Mouse (Mus musculus) heart, embryonic 11.5 days (tissue): ENCODE measurements around the gene Ngdn. TPM values are rescaled to one million over a fixed set of nuclear protein-coding genes. Genes with fewer than 3 reads are reported as not detected.
"Not testable (repeated sequence)": the region's sequence is repeated elsewhere in the genome, so short reads cannot be mapped to it uniquely, and the experiment has no call there.

Experiments
- ATAC-seq: fragments of 200-750 bp; cut with Nextera tagmentation; replicated peaks from 2 replicates; pipeline ENCODE4 v1.8.0; 2017; ENCODE audit warnings: moderate library complexity; ENCODE audit not compliant: insufficient number of reproducible peaks, low FRiP score, low TSS enrichment
- H3K27ac ChIP-seq: fragments of 300-500 bp; sonication (generic); 2 replicates; pipeline ENCODE4 v1.5.1; 2014; ENCODE audit warnings: mild to moderate bottlenecking, low read depth, low read length
- H3K27me3 ChIP-seq: fragments of 300-500 bp; sonication (generic); 2 replicates; pipeline ENCODE4 v1.6.1; 2014; ENCODE audit warnings: mild to moderate bottlenecking, low read length, mixed read lengths; ENCODE audit not compliant: control insufficient read depth, insufficient read depth
- H3K36me3 ChIP-seq: fragments of 300-500 bp; sonication (generic); 2 replicates; pipeline ENCODE4 v1.6.1; 2014; ENCODE audit warnings: mild to moderate bottlenecking, low read length, moderate library complexity, mixed read lengths; ENCODE audit not compliant: control insufficient read depth, insufficient read depth
- H3K4me1 ChIP-seq: fragments of 300-500 bp; sonication (generic); 2 replicates; pipeline ENCODE4 v1.6.1; 2014; ENCODE audit warnings: low read length; ENCODE audit not compliant: control insufficient read depth, insufficient read depth
- H3K4me2 ChIP-seq: fragments of 300-500 bp; sonication (generic); 2 replicates; pipeline ENCODE4 v1.6.1; 2014; ENCODE audit warnings: mild to moderate bottlenecking, moderate library complexity
- H3K4me3 ChIP-seq: fragments of 300-500 bp; sonication (generic); 2 replicates; pipeline ENCODE4 v1.5.1; 2014; ENCODE audit warnings: low read depth, low read length
- H3K9ac ChIP-seq: fragments of 300-500 bp; sonication (generic); 2 replicates; pipeline ENCODE4 v1.6.1; 2014; ENCODE audit warnings: mild to moderate bottlenecking, low read depth, low read length, moderate library complexity
- H3K9me3 ChIP-seq: fragments of 300-500 bp; sonication (generic); replicated peaks from 2 replicates; pipeline ENCODE4 v1.6.1; 2016; ENCODE audit warnings: low read length; ENCODE audit not compliant: control insufficient read depth
- WGBS: fragments of 180-500 bp; shearing (Covaris S2); extraction: QIAGEN DNeasy Blood & Tissue Kit; methylation state at CpG from one replicate; pipeline ENCODE4 v1.1.7; 2014; ENCODE audit not compliant: insufficient replicate concordance; 5-methylcytosine and 5-hydroxymethylcytosine counted together
- polyA plus RNA-seq: library from polyadenylated mRNA; unstranded; fragments of >200 nt; fragmentation: Nextera tagmentation; extraction: Ambion mirVana; gene quantifications from 2 replicates; pipeline ENCODE4 v1.2.1, GENCODE M21; 2014

Ngdn gene
- polyA plus RNA-seq, 1 experiment from 2014 or later, result 60.3 TPM

- Histone ChIP-seq H3K36me3 (no peaks in the 10 kb centered on the region; the same call in 1 of the 2 replicates), H3K9ac (peak overlapping the region; percentile 59), H3K4me2 (peak overlapping the region; percentile 70), H3K27ac (peak overlapping the region; percentile 99), H3K4me3 (peak overlapping the region; percentile 46; the same call in 1 of the 2 replicates), H3K4me1 (peaks cover 20% of the 10 kb centered on the region), H3K9me3 (no peaks in the 10 kb centered on the region), H3K27me3 (peaks cover 7% of the 10 kb centered on the region; the same call in 1 of the 2 replicates)
- ATAC-seq, result no peak
Measured at GRCm38 (mm10) chr14:54994869-54995186, 20.4 kb upstream of the Ngdn start.

GRCm38 (mm10) chr14:54995457-54996138 is 19.7 kb upstream of the Ngdn start:
- peak overlapping the region; percentile 59 for H3K9ac ChIP-seq
- peak overlapping the region; percentile 18; the same call in 1 of the 2 replicates for H3K4me3 ChIP-seq
- H3K27ac ChIP-seq, result peak overlapping the region; percentile 99
- H3K9me3 ChIP-seq, result no peaks in the 10 kb centered on the region
- peak overlapping the region; percentile 70 for H3K4me2 ChIP-seq
- H3K27me3 ChIP-seq, result peaks cover 7% of the 10 kb centered on the region; the same call in 1 of the 2 replicates
- 35% methylated on average over 14 of the region's 14 CpGs for WGBS
- H3K4me1 ChIP-seq, result peaks cover 21% of the 10 kb centered on the region
- no peak for ATAC-seq
- H3K36me3 ChIP-seq, result no peaks in the 10 kb centered on the region

DNA sequence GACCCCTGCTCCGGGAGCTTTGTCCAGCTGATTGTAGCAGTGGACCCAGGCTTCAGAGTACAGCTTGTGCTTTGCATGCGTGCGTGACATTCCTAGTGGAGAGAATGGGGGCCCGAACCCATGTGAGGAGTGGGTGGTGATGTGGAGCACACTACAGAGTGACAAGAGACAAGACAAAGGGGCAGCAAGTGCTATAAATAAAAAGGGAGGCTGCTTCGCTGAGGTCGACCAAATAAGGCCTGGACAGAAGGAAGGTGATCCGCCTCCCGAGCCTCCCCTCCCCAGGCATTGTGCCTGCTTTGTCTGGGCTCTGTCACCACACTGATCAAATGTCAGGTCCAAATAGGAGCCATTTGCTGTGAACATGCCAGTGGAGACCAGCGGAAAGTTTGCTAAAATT is 18.5 kb upstream of the Ngdn start:
- H3K36me3 ChIP-seq, result no peaks in the 10 kb centered on the region
- H3K4me3 ChIP-seq, result peak overlapping the region; percentile 8
- no peaks in the 10 kb centered on the region for H3K9me3 ChIP-seq
- ATAC-seq, result peak; percentile 55
- H3K27me3 ChIP-seq, result peaks cover 7% of the 10 kb centered on the region; the same call in 1 of the 2 replicates
- peaks cover 23% of the 10 kb centered on the region for H3K4me1 ChIP-seq
- peak overlapping the region; percentile 74 for H3K9ac ChIP-seq
- 28% methylated on average over 9 of the region's 9 CpGs for WGBS
- H3K4me2 ChIP-seq, result peak overlapping the region; percentile 70
- peak overlapping the region; percentile 99 for H3K27ac ChIP-seq

DNA sequence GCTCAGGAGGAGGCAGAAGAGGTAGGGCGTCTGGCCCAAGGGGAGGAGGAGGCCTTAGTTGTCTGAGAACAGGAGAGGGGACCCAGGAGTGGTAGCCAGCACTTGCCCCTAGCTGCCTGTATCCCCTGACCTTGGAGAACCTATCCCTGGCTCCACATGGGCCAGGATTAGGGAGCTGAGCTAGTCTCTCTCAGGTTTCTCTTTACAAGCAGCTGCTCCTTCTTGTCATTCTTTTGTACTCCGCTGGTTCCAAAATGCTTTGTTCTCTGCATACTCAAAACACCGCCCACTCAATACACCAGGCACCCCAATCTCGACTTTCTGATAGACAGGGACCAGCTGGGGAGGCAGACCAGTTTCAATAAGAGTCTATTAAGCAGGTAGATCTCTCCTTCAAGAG is 18.0 kb upstream of the Ngdn start:
- WGBS, result 38% methylated on average over 4 of the region's 4 CpGs
- Histone ChIP-seq H3K27me3 (peaks cover 7% of the 10 kb centered on the region; the same call in 1 of the 2 replicates), H3K9ac (peak overlapping the region; percentile 74), H3K36me3 (no peaks in the 10 kb centered on the region), H3K9me3 (no peaks in the 10 kb centered on the region), H3K27ac (peak overlapping the region; percentile 99), H3K4me1 (peaks cover 28% of the 10 kb centered on the region), H3K4me3 (peak overlapping the region; percentile 8; the same call in 1 of the 2 replicates), H3K4me2 (peak overlapping the region; percentile 54)
- ATAC-seq, result no peak

DNA sequence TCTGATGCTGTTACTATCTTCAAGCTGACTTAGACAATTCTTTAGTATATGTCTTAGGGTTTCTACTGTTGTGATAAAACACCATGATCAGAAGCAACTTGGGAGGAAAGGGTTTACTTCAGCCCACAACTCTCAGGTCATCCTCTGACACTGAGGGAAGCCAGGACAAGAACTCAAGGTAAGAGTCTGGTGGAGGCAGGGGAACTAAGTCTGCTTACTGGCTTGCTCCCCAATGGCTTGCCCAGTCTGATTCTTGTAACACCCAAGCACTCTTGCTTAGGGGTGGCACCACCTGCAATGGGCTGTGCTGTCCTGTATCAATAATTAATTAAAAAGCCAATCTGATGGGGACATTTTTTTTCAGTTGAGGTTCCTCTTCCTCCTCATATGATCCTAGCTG is 16.6 kb upstream of the Ngdn start:
- Histone ChIP-seq H3K27ac (peak overlapping the region; percentile 8), H3K4me1 (peaks cover 40% of the 10 kb centered on the region), H3K4me3 (no peak overlapping the region), H3K9me3 (no peaks in the 10 kb centered on the region), H3K27me3 (peaks cover 7% of the 10 kb centered on the region; the same call in 1 of the 2 replicates), H3K36me3 (no peaks in the 10 kb centered on the region), H3K4me2 (no peak overlapping the region), H3K9ac (no peak overlapping the region)
- no peak for ATAC-seq

DNA sequence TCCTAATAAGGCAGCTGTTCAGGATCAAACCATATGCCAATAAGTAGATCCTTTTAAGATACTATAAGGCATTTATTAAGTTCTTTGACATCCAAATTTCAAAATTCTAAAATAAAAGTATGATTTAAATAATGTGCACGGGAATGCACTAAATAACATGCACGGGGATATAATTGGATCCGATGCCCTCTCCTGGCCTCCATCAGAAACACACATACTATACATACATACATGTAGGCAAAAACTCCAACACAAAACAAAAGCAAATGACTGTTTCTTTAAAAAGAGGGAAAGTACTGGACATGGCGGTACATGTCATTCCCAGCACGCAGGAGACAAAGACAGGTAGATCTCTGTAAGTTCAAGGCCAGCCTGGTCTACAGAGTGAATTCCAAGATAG is 15.4 kb upstream of the Ngdn start:
- ATAC-seq, H3K9ac ChIP-seq, H3K27ac ChIP-seq, H3K36me3 ChIP-seq, H3K9me3 ChIP-seq, H3K4me3 ChIP-seq, H3K4me2 ChIP-seq, H3K27me3 ChIP-seq: not testable (repeated sequence)
- peaks cover 48% of the 10 kb centered on the region for H3K4me1 ChIP-seq
- 77% methylated on average over 5 of the region's 5 CpGs for WGBS

DNA sequence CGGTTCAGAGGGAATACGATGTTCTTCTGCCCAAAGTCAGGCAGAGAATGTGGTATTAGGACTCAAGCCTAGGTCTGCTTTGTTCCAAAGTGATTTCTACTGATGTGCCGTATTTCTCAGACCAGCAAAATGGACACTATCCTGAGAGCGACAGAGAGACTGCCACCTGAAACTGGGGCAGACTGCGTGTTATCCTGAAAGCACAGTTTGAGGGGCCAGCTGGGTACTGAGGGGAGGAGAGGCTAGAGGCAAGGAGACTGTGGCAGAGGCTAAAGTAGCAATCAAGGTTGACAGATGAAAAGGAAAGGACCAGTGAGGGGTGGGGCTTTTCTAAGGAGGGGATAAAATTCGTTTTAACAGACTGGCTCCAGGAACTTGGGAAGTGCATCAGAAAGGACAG is 14.4 kb upstream of the Ngdn start:
- H3K27me3 ChIP-seq, result peaks cover 7% of the 10 kb centered on the region; the same call in 1 of the 2 replicates
- peak overlapping the region; percentile 58 for H3K27ac ChIP-seq
- no peak overlapping the region for H3K4me2 ChIP-seq
- no peaks in the 10 kb centered on the region for H3K36me3 ChIP-seq
- H3K4me1 ChIP-seq, result peaks cover 40% of the 10 kb centered on the region
- 77% methylated on average over 6 of the region's 6 CpGs for WGBS
- H3K9ac ChIP-seq, result no peak overlapping the region
- H3K9me3 ChIP-seq, result no peaks in the 10 kb centered on the region
- no peak overlapping the region for H3K4me3 ChIP-seq
- no peak for ATAC-seq

DNA sequence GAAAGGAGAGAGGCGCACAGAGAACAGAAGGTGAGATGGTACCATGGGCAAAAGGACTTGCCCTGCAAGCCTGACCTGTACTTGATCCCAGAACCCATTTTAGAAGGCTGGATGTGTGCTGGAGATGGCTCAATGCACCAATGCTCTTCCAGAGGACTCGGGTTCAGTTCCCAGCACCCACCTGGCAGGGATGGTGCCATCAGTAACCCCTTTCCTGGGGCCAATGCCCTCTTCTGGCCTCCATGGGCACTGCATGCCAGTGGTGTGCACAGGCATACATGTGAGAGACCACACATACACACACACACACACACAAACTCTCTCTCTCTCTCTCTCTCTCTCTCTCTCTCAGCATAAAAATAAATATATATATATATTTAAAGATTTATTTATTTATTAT is 13.8 kb upstream of the Ngdn start:
- Histone ChIP-seq H3K9me3 (no peaks in the 10 kb centered on the region), H3K4me3 (no peak overlapping the region), H3K36me3 (no peaks in the 10 kb centered on the region), H3K27me3 (peaks cover 5% of the 10 kb centered on the region; the same call in 1 of the 2 replicates), H3K4me2 (no peak overlapping the region), H3K27ac (peak overlapping the region; percentile 58; the same call in 1 of the 2 replicates), H3K9ac (no peak overlapping the region), H3K4me1 (peaks cover 35% of the 10 kb centered on the region)
- ATAC-seq, result no peak
- WGBS, result 94% methylated on average over 2 of the region's 2 CpGs
